Mouse (Mus musculus) T-helper 17 cell (primary cell): Measurements from ENCODE around the gene 1700010I14Rik.

Experiments used
- in situ Hi-C, 2 experiments: fragments of 300-600 bp; cut with MboI, MseI; formaldehyde crosslinking; loops; 1 replicate in 1 of 2; 2 replicates in 1 of 2; pipeline ENCODE4 v1.15.1; 2025; ENCODE audit warnings: high pct_unique_total_duplicates in 2 of 2

Gene 1700010I14Rik

GRCm38 (mm10) chr17:9023198-9023942, 35.2 kb downstream of the 1700010I14Rik start:
- in situ Hi-C loops = no loop called here

GRCm38 (mm10) chr17:9030181-9030580, 42.0 kb downstream of the 1700010I14Rik start:
- in situ Hi-C loops = no loop called here

GRCm38 (mm10) chr17:9031241-9032141, 43.4 kb downstream of the 1700010I14Rik start:
- in situ Hi-C loops = no loop called here

- in situ Hi-C loops = no loop called here
These were observed 44.4 kb downstream of the 1700010I14Rik start for GRCm38 (mm10) chr17:9032362-9033044.

GRCm38 (mm10) chr17:9033511-9033910, 45.4 kb downstream of the 1700010I14Rik start:
- in situ Hi-C loops = no loop called here

- in situ Hi-C loops = no loop called here
These were observed 47.6 kb downstream of the 1700010I14Rik start for GRCm38 (mm10) chr17:9035561-9036348.

GRCm38 (mm10) chr17:9042723-9043122, 54.6 kb downstream of the 1700010I14Rik start:
- in situ Hi-C loops = no loop called here

- in situ Hi-C loops = no loop called here
These were observed 64.4 kb downstream of the 1700010I14Rik start for GRCm38 (mm10) chr17:9052441-9052980.

GRCm38 (mm10) chr17:9059360-9059932, 71.3 kb downstream of the 1700010I14Rik start:
- in situ Hi-C loops = no loop called here
